Mouse (Mus musculus): Measurements from ENCODE around the gene Dcun1d1. TPM values are rescaled to one million over a fixed set of nuclear protein-coding genes. Genes with fewer than 3 reads are reported as not detected.

The Dcun1d1 gene
- polyA plus RNA-seq, 1 experiment from 2014 or later, result 82.6 TPM

DNA sequence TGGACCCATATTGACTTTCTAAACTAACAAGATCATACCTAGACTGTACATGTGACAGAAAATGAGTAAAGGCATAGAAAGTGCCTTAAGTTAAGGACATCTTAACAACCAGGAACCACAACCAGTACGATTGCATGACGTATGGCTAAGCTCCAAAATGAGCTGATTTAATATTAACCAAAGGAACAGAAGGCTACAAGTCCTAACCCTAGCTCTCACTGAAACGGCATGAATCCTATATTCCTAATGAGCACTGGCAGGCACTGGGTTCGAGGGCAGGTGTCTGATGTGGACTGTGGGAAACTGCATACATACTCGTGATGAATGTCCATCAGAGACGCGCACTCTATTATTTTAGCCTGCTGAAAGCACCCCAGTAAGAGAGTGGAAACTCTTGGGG, 5.9 kb downstream of the Dcun1d1 start:
- Histone ChIP-seq H3K27ac (ENCODE audit: poor library complexity, severe bottlenecking) (peak overlapping the region; percentile 97), H3K4me2 (peak overlapping the region; percentile 84), H3K9me3 (replicated peaks) (no peaks in the 10 kb centered on the region), H3K27me3 (replicated peaks) (no peaks in the 10 kb centered on the region), H3K36me3 (no peaks in the 10 kb centered on the region), H3K4me3 (peak overlapping the region; percentile 99), H3K4me1 (replicated peaks) (peaks cover 38% of the 10 kb centered on the region), H3K9ac (peak overlapping the region; percentile 100)
- no peak for ATAC-seq (ENCODE audit: insufficient number of reproducible peaks, low FRiP score)
- 44% methylated on average over 7 of the region's 7 CpGs for WGBS

DNA sequence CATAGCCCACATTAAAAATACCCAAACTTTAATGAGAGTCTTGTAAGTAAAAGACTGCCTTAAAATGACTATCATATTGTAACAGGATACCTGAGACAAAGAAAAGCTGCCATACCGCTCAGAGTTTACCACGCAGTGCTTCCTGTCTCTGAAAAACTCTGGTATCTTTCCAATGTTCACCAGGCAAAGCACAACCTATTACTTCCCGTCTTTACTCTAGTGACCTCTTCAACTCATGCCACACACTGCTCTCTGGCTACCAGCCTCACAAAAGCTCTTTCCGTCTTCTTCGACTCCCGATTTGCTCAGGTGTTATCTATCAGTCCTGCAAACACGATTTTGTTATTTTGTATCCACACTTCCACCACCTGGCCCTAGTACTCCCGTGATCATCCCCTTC, 7.4 kb downstream of the Dcun1d1 start:
- peak overlapping the region; percentile 48 for H3K4me2 ChIP-seq
- WGBS, result 18% methylated on average over 8 of the region's 8 CpGs
- no peaks in the 10 kb centered on the region for H3K36me3 ChIP-seq
- no peak overlapping the region for H3K4me3 ChIP-seq
- H3K9me3 ChIP-seq (replicated peaks), result no peaks in the 10 kb centered on the region
- no peaks in the 10 kb centered on the region for H3K27me3 ChIP-seq (replicated peaks)
- ATAC-seq (ENCODE audit: insufficient number of reproducible peaks, low FRiP score), result no peak
- peaks cover 38% of the 10 kb centered on the region for H3K4me1 ChIP-seq (replicated peaks)
- H3K27ac ChIP-seq (ENCODE audit: poor library complexity, severe bottlenecking), result 0 out of 2 replicates have a peak overlapping the region, but pooled peaks have one; percentile 27
- H3K9ac ChIP-seq, result peak overlapping the region; percentile 24; the same call in 1 of the 2 replicates

DNA sequence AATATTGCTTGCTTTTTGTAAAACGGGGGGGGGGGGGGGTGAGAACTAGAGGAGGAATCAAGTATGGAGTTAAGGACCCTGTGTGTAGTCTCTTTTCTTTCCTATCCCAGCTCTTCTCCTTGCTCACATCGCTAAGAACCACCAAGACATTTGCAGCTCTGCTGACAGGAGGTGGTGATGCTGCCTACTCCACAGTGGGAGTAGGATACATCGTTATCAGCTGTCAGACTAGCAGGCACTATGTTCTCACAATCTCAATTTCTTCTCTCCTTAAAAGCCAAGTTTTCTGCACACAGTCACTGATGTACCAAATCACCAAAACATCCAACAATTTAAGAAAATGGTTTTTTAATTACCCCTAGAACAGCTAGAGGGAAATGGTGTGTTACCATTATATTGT, 7.8 kb downstream of the Dcun1d1 start:
- Histone ChIP-seq H3K4me3 (no peak overlapping the region), H3K9ac (no peak overlapping the region), H3K4me1 (replicated peaks) (peaks cover 37% of the 10 kb centered on the region), H3K27me3 (replicated peaks) (no peaks in the 10 kb centered on the region), H3K4me2 (peak overlapping the region; percentile 19; the same call in 1 of the 2 replicates), H3K9me3 (replicated peaks) (no peaks in the 10 kb centered on the region), H3K27ac (ENCODE audit: poor library complexity, severe bottlenecking) (no peak overlapping the region), H3K36me3 (no peaks in the 10 kb centered on the region)
- WGBS, result 14% methylated on average over 3 of the region's 3 CpGs
- ATAC-seq (ENCODE audit: insufficient number of reproducible peaks, low FRiP score), result no peak

DNA sequence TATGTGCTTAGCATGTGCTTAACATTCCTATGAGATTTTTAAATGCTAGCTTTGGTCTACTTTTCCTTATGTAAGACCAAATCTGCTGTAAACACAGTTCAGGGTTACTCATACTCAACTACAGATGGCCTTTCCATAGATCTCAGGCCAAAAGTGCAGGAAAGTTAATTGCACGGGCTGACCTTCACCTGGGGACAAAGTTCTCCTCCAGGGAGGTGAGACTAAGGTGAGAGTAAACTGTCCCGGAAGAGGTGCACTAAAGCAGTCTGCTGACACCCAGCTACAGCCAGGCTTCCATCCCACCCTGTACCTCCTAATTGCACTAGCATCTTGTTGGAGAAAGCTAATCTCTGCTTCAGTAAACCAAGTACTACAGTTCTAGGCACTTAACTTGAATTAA, 11.4 kb downstream of the Dcun1d1 start:
- Histone ChIP-seq H3K27me3 (replicated peaks) (no peaks in the 10 kb centered on the region), H3K9ac (no peak overlapping the region), H3K4me1 (replicated peaks) (peaks cover 46% of the 10 kb centered on the region), H3K4me2 (no peak overlapping the region), H3K36me3 (no peaks in the 10 kb centered on the region), H3K27ac (ENCODE audit: poor library complexity, severe bottlenecking) (no peak overlapping the region), H3K4me3 (no peak overlapping the region), H3K9me3 (replicated peaks) (no peaks in the 10 kb centered on the region)
- no peak for ATAC-seq (ENCODE audit: insufficient number of reproducible peaks, low FRiP score)
- 82% methylated on average over 2 of the region's 2 CpGs for WGBS

DNA sequence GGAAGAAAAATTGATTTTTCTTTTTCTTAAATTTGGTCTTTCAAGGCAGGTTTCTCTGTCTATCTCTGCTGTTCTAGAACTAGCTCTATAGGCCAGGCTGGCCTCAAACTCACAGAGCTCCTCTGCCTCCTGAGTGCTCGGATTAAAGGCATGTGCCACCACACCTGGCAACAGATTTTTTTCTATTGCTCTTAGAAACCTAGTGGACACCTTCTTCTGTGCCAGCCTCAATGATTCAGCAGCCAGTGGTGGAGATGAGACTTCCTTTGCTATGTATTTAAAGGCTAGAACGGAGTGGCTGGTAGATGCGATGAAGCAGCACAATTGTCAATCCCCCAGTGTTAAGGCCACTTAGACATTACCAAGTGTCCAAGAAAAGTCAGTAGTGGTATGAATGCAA, 13.2 kb downstream of the Dcun1d1 start:
- 70% methylated on average over 3 of the region's 3 CpGs for WGBS
- no peak overlapping the region for H3K4me3 ChIP-seq
- peak overlapping the region; percentile 48; the same call in 1 of the 2 replicates for H3K4me2 ChIP-seq
- no peaks in the 10 kb centered on the region for H3K27me3 ChIP-seq (replicated peaks)
- H3K4me1 ChIP-seq (replicated peaks), result peaks cover 37% of the 10 kb centered on the region
- no peak overlapping the region for H3K9ac ChIP-seq
- no peaks in the 10 kb centered on the region for H3K9me3 ChIP-seq (replicated peaks)
- 0 out of 2 replicates have a peak, but pooled peaks have one; percentile 30 for ATAC-seq (ENCODE audit: insufficient number of reproducible peaks, low FRiP score)
- H3K36me3 ChIP-seq, result 0 out of 2 replicates have a peak, but pooled peaks cover 3% of the 10 kb centered on the region
- peak overlapping the region; percentile 65; the same call in 1 of the 2 replicates for H3K27ac ChIP-seq (ENCODE audit: poor library complexity, severe bottlenecking)

DNA sequence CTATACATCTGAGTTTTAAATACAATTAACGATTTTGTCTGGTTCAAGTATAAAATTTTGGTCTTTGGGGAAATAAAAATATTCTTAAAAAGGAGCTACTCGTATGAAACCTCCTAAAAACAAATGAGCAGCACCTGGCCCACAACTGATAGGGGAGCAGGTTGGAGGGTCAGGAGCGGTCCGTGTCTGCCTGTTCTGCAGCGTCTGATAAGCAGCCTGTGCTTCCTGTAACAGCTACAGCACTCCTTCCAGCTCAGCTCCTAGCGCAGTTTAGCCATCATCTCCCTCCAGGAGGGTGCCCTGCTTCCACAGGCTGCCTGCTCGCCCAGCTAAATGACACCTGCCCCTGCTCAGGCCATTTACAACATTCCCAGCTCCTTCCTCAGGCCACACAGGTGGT, 13.8 kb downstream of the Dcun1d1 start:
- no peaks in the 10 kb centered on the region for H3K27me3 ChIP-seq (replicated peaks)
- peak; percentile 88 for ATAC-seq (ENCODE audit: insufficient number of reproducible peaks, low FRiP score)
- H3K9me3 ChIP-seq (replicated peaks), result no peaks in the 10 kb centered on the region
- no peak overlapping the region for H3K4me3 ChIP-seq
- 0 out of 2 replicates have a peak, but pooled peaks cover 3% of the 10 kb centered on the region for H3K36me3 ChIP-seq
- H3K9ac ChIP-seq, result peak overlapping the region; percentile 58
- peak overlapping the region; percentile 65 for H3K27ac ChIP-seq (ENCODE audit: poor library complexity, severe bottlenecking)
- H3K4me1 ChIP-seq (replicated peaks), result peaks cover 32% of the 10 kb centered on the region
- H3K4me2 ChIP-seq, result peak overlapping the region; percentile 48
- 16% methylated on average over 7 of the region's 7 CpGs for WGBS

DNA sequence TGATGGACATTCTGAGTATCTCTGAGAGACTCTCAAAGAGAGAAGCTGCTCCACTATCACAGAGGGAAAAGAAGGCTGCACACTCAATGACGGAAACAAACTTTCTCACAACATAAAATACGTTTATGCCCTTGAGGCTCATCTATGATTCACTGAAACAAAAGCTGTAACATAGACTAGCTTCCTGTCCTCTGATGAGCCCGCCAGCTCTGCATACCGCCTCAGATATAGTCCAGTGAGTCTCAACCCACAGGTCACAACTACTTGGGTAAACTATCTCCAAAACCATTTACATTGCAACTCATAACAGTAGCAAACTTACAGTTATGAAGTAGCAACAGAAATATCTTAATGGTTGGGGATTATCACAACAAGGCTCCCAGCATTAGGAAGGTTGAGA, 14.7 kb downstream of the Dcun1d1 start:
- Histone ChIP-seq H3K4me1 (replicated peaks) (peaks cover 40% of the 10 kb centered on the region), H3K9ac (no peak overlapping the region), H3K27me3 (replicated peaks) (no peaks in the 10 kb centered on the region), H3K9me3 (replicated peaks) (no peaks in the 10 kb centered on the region), H3K27ac (ENCODE audit: poor library complexity, severe bottlenecking) (no peak overlapping the region), H3K4me3 (no peak overlapping the region), H3K4me2 (no peak overlapping the region), H3K36me3 (peaks cover 8% of the 10 kb centered on the region)
- WGBS, result 71% methylated on average over 4 of the region's 4 CpGs
- no peak for ATAC-seq (ENCODE audit: insufficient number of reproducible peaks, low FRiP score)

DNA sequence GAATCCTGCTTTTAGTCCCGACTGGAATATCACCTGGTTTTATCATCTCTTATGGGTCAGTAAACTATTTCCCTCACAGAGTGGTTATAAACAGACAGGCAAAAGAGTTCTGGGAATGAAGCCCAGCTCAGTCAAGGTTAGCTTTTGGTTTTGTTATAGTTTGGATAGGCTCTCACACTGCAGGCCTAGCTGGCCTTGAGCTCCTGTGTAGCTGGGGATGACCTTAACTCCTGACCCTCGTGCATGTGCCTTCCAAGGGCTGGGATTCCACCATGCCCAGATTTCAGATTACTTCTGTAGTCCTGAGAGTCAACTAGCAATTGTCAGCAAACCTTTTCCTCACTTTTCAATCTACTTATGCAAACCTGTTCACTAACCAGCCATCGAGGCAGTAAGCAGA, 19.0 kb downstream of the Dcun1d1 start:
- WGBS, result 61% methylated on average over 3 of the region's 3 CpGs
- Histone ChIP-seq H3K9ac (no peak overlapping the region), H3K27ac (ENCODE audit: poor library complexity, severe bottlenecking) (no peak overlapping the region), H3K27me3 (replicated peaks) (no peaks in the 10 kb centered on the region), H3K4me2 (no peak overlapping the region), H3K9me3 (replicated peaks) (no peaks in the 10 kb centered on the region), H3K4me1 (replicated peaks) (peaks cover 23% of the 10 kb centered on the region), H3K36me3 (peaks cover 37% of the 10 kb centered on the region), H3K4me3 (no peak overlapping the region)
- ATAC-seq (ENCODE audit: insufficient number of reproducible peaks, low FRiP score), result no peak

DNA sequence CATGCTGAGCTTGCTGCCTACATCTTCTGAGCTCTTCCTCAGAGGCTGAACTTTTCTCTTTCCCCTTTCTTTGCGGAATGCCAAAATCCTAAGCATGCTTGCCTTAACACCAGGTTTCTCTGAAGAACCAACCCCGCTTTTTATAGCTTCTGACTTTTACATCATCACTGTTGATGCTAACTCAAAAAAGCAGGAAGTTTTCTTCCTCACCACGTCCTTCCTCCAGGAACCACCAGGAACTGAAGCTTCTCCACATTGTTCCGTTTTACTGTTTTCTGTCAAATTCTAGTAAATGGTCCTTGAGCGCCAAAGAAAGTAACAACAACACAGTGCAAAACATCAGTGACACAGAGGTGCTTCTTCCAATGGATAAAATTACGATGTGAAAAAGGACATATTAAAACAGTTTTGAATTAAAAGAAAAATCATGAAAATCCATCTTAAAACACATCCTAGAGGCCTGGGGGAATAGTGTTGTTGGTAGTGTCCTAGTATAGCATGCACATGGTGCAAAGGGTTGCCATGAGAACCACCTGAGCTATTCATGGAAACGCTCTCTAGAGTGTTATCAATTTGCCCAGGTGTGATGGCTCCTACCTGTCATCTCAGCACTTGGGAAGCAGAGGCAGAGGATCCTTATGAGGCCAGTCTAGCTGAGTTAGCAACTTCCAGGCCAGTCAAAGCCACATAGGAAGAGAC, 28.1 kb downstream of the Dcun1d1 start:
- H3K4me2 ChIP-seq, result no peak overlapping the region
- WGBS, result 78% methylated on average over 7 of the region's 7 CpGs

DNA sequence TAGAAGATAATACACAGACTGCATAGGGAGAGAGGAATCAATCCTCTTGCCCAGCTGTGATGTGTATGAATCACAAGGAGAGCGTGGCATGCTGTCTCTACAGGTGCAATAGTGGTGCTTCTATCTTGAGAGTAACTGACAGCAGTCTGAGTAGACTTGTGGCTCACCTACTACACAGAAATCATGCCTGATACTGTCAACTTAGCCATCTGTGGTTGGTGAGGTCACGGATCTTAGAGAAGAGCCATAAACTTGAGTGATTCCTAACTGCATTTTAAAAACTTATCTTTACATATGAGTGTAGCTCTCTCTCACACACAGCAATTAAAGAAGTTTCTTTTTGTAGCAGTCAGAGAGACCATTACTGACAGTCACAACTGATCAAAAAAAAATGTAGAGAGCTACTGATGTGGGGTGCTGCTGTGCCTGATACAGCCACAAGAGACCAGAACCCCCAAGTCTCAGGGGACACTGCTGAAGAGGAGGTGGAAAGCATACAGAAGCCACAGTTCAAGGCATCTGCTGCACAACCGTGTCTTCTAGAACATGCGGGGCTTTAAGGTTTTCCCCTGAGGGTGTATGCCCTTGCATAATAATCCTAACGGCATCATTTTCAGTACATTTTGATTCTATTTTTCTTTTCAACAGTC, 36.6 kb downstream of the Dcun1d1 start:
- Histone ChIP-seq H3K9me3 (replicated peaks) (no peaks in the 10 kb centered on the region), H3K36me3 (peaks cover 39% of the 10 kb centered on the region), H3K4me1 (replicated peaks) (no peaks in the 10 kb centered on the region), H3K9ac (no peak overlapping the region), H3K27ac (ENCODE audit: poor library complexity, severe bottlenecking) (no peak overlapping the region), H3K4me2 (no peak overlapping the region), H3K27me3 (replicated peaks) (no peaks in the 10 kb centered on the region), H3K4me3 (no peak overlapping the region)
- no peak for ATAC-seq (ENCODE audit: insufficient number of reproducible peaks, low FRiP score)
- WGBS, result 93% methylated on average over 5 of the region's 5 CpGs

More for the DNA sequence above, 28.1 kb downstream of the Dcun1d1 start:
- Histone ChIP-seq H3K4me3 (no peak overlapping the region), H3K27me3 (replicated peaks) (no peaks in the 10 kb centered on the region), H3K9ac (no peak overlapping the region), H3K27ac (ENCODE audit: poor library complexity, severe bottlenecking) (no peak overlapping the region), H3K4me1 (replicated peaks) (peaks cover 12% of the 10 kb centered on the region), H3K9me3 (replicated peaks) (no peaks in the 10 kb centered on the region), H3K36me3 (peaks cover 25% of the 10 kb centered on the region)
- ATAC-seq (ENCODE audit: insufficient number of reproducible peaks, low FRiP score), result no peak

DNA sequence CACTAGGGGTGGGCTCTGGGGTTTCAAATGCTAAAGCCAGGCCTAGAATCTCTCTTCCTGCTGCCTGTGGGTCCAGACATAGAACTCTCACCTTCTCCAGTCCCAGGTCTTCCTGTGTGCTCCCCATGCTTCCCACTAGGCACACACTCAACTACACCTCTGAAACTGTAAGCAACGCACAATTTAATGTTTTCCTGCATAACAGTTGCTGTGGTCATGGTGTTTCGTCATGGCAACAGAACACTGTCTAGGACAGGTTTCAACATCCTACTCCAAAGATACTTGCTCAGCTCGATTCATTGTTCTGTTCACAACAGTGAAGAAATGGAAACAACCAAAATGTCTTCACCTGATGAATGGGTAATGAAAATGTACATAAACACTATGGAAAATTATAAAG, 38.1 kb downstream of the Dcun1d1 start:
- H3K9me3 ChIP-seq (replicated peaks), result no peaks in the 10 kb centered on the region
- no peaks in the 10 kb centered on the region for H3K27me3 ChIP-seq (replicated peaks)
- no peak overlapping the region for H3K4me3 ChIP-seq
- no peak overlapping the region for H3K9ac ChIP-seq
- H3K4me1 ChIP-seq (replicated peaks), result no peaks in the 10 kb centered on the region
- H3K36me3 ChIP-seq, result peaks cover 35% of the 10 kb centered on the region
- ATAC-seq (ENCODE audit: insufficient number of reproducible peaks, low FRiP score), result no peak
- no peak overlapping the region for H3K4me2 ChIP-seq
- WGBS, result 92% methylated on average over 3 of the region's 3 CpGs
- H3K27ac ChIP-seq (ENCODE audit: poor library complexity, severe bottlenecking), result no peak overlapping the region

All from heart, embryonic 12.5 days (tissue).